In genomic region chr9:107838869-107839268, GRCm38 (mm10) we compare ENCODE assay signal across 25 mouse cellular contexts. TPM values are rescaled to one million over a fixed set of nuclear protein-coding genes. Genes with fewer than 3 reads are reported as not detected.
DNase-seq lines count a peak whose midpoint lies in the region; ATAC-seq lines count a peak whose summit lies in the region.
"Had no signal": no experiment of that assay in that cellular context is flagged by ENCODE, and none has a peak within 500 bp of the region (broad histone marks: within the 10 kb centered on the region; RNA-seq: fewer than 3 reads in every experiment).

No protein-coding gene starts in this region.

- no peak overlapping the region for H3K4me3 ChIP-seq in midbrain, embryonic 11.5 days (ENCODE audit: low read depth, low read length)
- H3K4me3 ChIP-seq in midbrain, embryonic 15.5 days = no peak overlapping the region
- H3K4me3 ChIP-seq: embryonic facial prominence, embryonic 10.5 days; embryonic facial prominence, embryonic 12.5 days; forebrain, embryonic 13.5 days; forebrain, embryonic 15.5 days had no signal

- WGBS in midbrain, embryonic 11.5 days = 90% methylated on average over 1 of the region's 1 CpGs
- 98% methylated on average over 1 of the region's 1 CpGs for WGBS in midbrain, embryonic 15.5 days

- no peaks in the 10 kb centered on the region for H3K9me3 ChIP-seq in midbrain, embryonic 11.5 days (ENCODE audit: control insufficient read depth, low read length)
- no peaks in the 10 kb centered on the region for H3K9me3 ChIP-seq in midbrain, embryonic 15.5 days
- H3K9me3 ChIP-seq: embryonic facial prominence, embryonic 10.5 days; embryonic facial prominence, embryonic 12.5 days; forebrain, embryonic 13.5 days; forebrain, embryonic 15.5 days; G1E had no signal

- H3K4me2 ChIP-seq in midbrain, embryonic 11.5 days = no peak overlapping the region
- no peak overlapping the region for H3K4me2 ChIP-seq in midbrain, embryonic 15.5 days
- H3K4me2 ChIP-seq: embryonic facial prominence, embryonic 12.5 days; forebrain, embryonic 13.5 days; forebrain, embryonic 15.5 days had no signal

- no peaks in the 10 kb centered on the region for H3K4me1 ChIP-seq in midbrain, embryonic 11.5 days (ENCODE audit: control insufficient read depth, insufficient read depth, low read length)
- no peaks in the 10 kb centered on the region for H3K4me1 ChIP-seq in midbrain, embryonic 15.5 days
- H3K4me1 ChIP-seq: embryonic facial prominence, embryonic 10.5 days; embryonic facial prominence, embryonic 12.5 days; forebrain, embryonic 13.5 days; forebrain, embryonic 15.5 days had no signal

- H3K9ac ChIP-seq in midbrain, embryonic 11.5 days (ENCODE audit: low read length) = no peak overlapping the region
- H3K9ac ChIP-seq in midbrain, embryonic 15.5 days = no peak overlapping the region
- H3K9ac ChIP-seq: embryonic facial prominence, embryonic 12.5 days; forebrain, embryonic 13.5 days; forebrain, embryonic 15.5 days; forebrain, postnatal 0 days had no signal

- no peak overlapping the region for H3K27ac ChIP-seq in midbrain, embryonic 11.5 days (ENCODE audit: low read depth, low read length)
- H3K27ac ChIP-seq in midbrain, embryonic 15.5 days = no peak overlapping the region
- H3K27ac ChIP-seq: embryonic facial prominence, embryonic 10.5 days; embryonic facial prominence, embryonic 12.5 days; forebrain, embryonic 13.5 days; forebrain, embryonic 15.5 days had no signal

- ATAC-seq in frontal cortex, adult (ENCODE audit: low TSS enrichment) = peak; percentile 57; the same call in 1 of the 2 replicates
- ATAC-seq in midbrain, embryonic 11.5 days (ENCODE audit: low FRiP score) = no peak
- no peak for ATAC-seq in midbrain, embryonic 15.5 days (replicated peaks)
- ATAC-seq: activated CD4-positive, CD25-positive, alpha-beta regulatory T cell, adult 4 months; CD4-positive, CD25-positive, alpha-beta regulatory T cell, adult 4 months; forebrain, embryonic 13.5 days; forebrain, embryonic 15.5 days; forebrain, postnatal 0 days; Patski had no signal

- no peaks in the 10 kb centered on the region for H3K36me3 ChIP-seq in midbrain, embryonic 11.5 days (ENCODE audit: control insufficient read depth, insufficient read depth, low read length)
- peaks cover 3% of the 10 kb centered on the region for H3K36me3 ChIP-seq in midbrain, embryonic 15.5 days (replicated peaks)

- no peak for DNase-seq in frontal cortex, postnatal 10 days (ENCODE audit: low spot score in 2 of 2)
- peak; percentile 59 for DNase-seq in midbrain, embryonic 11.5 days (ENCODE audit: low spot score, missing footprints)
- DNase-seq in brain, adult 2 months (ENCODE audit: low read depth, low spot score) = peak; percentile 59
- no peak for DNase-seq in cerebellum, postnatal 36 days
- DNase-seq: adrenal gland, adult 8-10 months; adrenal gland, postnatal 14 days; adrenal gland, postnatal 36 days; B cell, adult 2 months; cerebellum, adult 11 months; cerebellum, adult 18-20 months; cerebellum, adult 8-10 months; cerebellum, adult 9-11 months; cerebellum, postnatal 14 days; forebrain, postnatal 0 days had no signal

- H3K27me3 ChIP-seq in midbrain, embryonic 11.5 days (ENCODE audit: control insufficient read depth, insufficient read depth, low read length) = no peaks in the 10 kb centered on the region
- H3K27me3 ChIP-seq in midbrain, embryonic 15.5 days (replicated peaks) = no peaks in the 10 kb centered on the region
- H3K27me3 ChIP-seq: CH12.LX; embryonic facial prominence, embryonic 12.5 days; forebrain, embryonic 13.5 days; forebrain, embryonic 15.5 days; Patski had no signal

RNA-seq across cellular contexts. Expression of gene Rbm6, which starts 34.2 kb away (rescaled TPM):
- polyA plus RNA-seq in midbrain, embryonic 11.5 days (2014; fragmentation: Nextera tagmentation; extraction: Ambion mirVana) = 104 and 114 TPM in 2 replicates
- 99.8 and 120 TPM in 2 replicates for polyA plus RNA-seq in midbrain, embryonic 15.5 days (2015; fragmentation: Nextera tagmentation; extraction: Ambion mirVana)

RNA-seq across cellular contexts. Expression of gene Mon1a, which starts 49.1 kb away (rescaled TPM):
- 14.8 and 16.8 TPM in 2 replicates for polyA plus RNA-seq in midbrain, embryonic 11.5 days (2014; fragmentation: Nextera tagmentation; extraction: Ambion mirVana)
- 26.0 and 27.7 TPM in 2 replicates for polyA plus RNA-seq in midbrain, embryonic 15.5 days (2015; fragmentation: Nextera tagmentation; extraction: Ambion mirVana)

Comparison
In these comparisons a context has a peak if more than half of its experiments do, and no peak if none do; other contexts are left out.
1. DNase-seq: peak in midbrain, embryonic 11.5 days (single experiment) and brain, adult 2 months (single experiment); none in frontal cortex, postnatal 10 days (0 of 2) and cerebellum, postnatal 36 days (0 of 2).